Comparison of ENCODE assay signal across 8 mouse cellular contexts in genomic region chr5:130029142-130029897, GRCm38 (mm10). TPM values are rescaled to one million over a fixed set of nuclear protein-coding genes. Genes with fewer than 3 reads are reported as not detected.
A peak's percentile ranks its signal among the peaks of the same experiment; 100 is the strongest.
DNase-seq lines count a peak whose midpoint lies in the region; ATAC-seq and TF ChIP-seq lines count a peak whose summit lies in the region.

TSS of gene Asl (minus strand) at chr5:130029247.
TSS of gene Crcp (plus strand) at chr5:130029290.

- 0 out of 2 replicates have a peak, but pooled peaks cover 6% of the 10 kb centered on the region for H3K4me1 ChIP-seq in lung, embryonic 15.5 days
- H3K4me1 ChIP-seq in olfactory bulb, adult 2 months (ENCODE audit: control insufficient read depth, insufficient read depth, low read length): peaks cover 5% of the 10 kb centered on the region; the same call in 1 of the 2 replicates
- H3K4me1 ChIP-seq in thymus, adult 2 months (replicated peaks; ENCODE audit: control insufficient read depth, insufficient read depth, low read length): peaks cover 2% of the 10 kb centered on the region

- H3K4me3 ChIP-seq in lung, embryonic 15.5 days: peak within 1 kb of the TSS; percentile 90
- peak within 1 kb of the TSS; percentile 64 for H3K4me3 ChIP-seq in olfactory bulb, adult 2 months (ENCODE audit: insufficient read depth, low read depth, low read length)
- peak within 1 kb of the TSS; percentile 90 for H3K4me3 ChIP-seq in thymus, adult 2 months (ENCODE audit: control insufficient read depth, insufficient read depth, low read length)

- peak within 1 kb of the TSS; percentile 82 for H3K4me2 ChIP-seq in lung, embryonic 15.5 days

- H3K27me3 ChIP-seq in lung, embryonic 15.5 days: 0 out of 2 replicates have a peak, but pooled peaks cover 2% of the 10 kb centered on the region
- no peaks in the 10 kb centered on the region for H3K27me3 ChIP-seq in thymus, adult 2 months (ENCODE audit: control insufficient read depth, insufficient read depth, low read length)

- peak within 1 kb of the TSS; percentile 87 for H3K9ac ChIP-seq in lung, embryonic 15.5 days

- TF ChIP-seq CTCF in olfactory bulb, adult 2 months (IDR thresholded peaks at IDR 0.05; ENCODE audit: insufficient read depth, low read depth, low read length): no peak
- TF ChIP-seq CTCF in thymus, adult 2 months (IDR thresholded peaks at IDR 0.05; ENCODE audit: borderline replicate concordance, control insufficient read depth, extremely low read depth, insufficient read depth, low read length, poor library complexity): no peak

- H3K27ac ChIP-seq in lung, embryonic 15.5 days: peak within 1 kb of the TSS; percentile 97
- peak within 1 kb of the TSS; percentile 73 for H3K27ac ChIP-seq in olfactory bulb, adult 2 months (ENCODE audit: insufficient read depth, low read depth, low read length)
- peak within 1 kb of the TSS; percentile 52 for H3K27ac ChIP-seq in thymus, adult 2 months (ENCODE audit: control insufficient read depth, insufficient read depth, low read length)

- peak; percentile 80 for DNase-seq in Muller cell, postnatal 12 days (ENCODE audit: inconsistent ontology term)
- DNase-seq in cerebellum, adult 9-10 months: peak; percentile 85
- DNase-seq in layer of hippocampus, adult 9-10 months (ENCODE audit: low spot score): peak; percentile 71
- DNase-seq in thymus, adult 2 months: peak; percentile 90

- ATAC-seq in frontal cortex, adult (ENCODE audit: low TSS enrichment): peak; percentile 96
- peak; percentile 69 to 88 for ATAC-seq in hematopoietic stem cell, adult 5-6 weeks (replicated peaks in 1 of 2; ENCODE audit: insufficient read depth in 1 of 2, low FRiP score in 2 of 2, low TSS enrichment in 1 of 2, low read depth in 1 of 2, poor library complexity in 2 of 2, severe bottlenecking in 2 of 2)
- peak; percentile 88 for ATAC-seq in lung, embryonic 15.5 days (ENCODE audit: borderline replicate concordance, extremely low read depth, low FRiP score, low TSS enrichment)

- no peaks in the 10 kb centered on the region for H3K9me3 ChIP-seq in lung, embryonic 15.5 days

- TF ChIP-seq POLR2A in olfactory bulb, adult 2 months (IDR thresholded peaks at IDR 0.05; ENCODE audit: insufficient read depth, low read depth, low read length): peak; percentile 80
- TF ChIP-seq POLR2A in thymus, adult 2 months (IDR thresholded peaks at IDR 0.05; ENCODE audit: control insufficient read depth, extremely low read depth, insufficient read depth, low read length, poor library complexity): peak; percentile 53; the same call in 1 of the 2 replicates

- no peaks in the 10 kb centered on the region for H3K36me3 ChIP-seq in lung, embryonic 15.5 days
- no peaks in the 10 kb centered on the region for H3K36me3 ChIP-seq in thymus, adult 2 months (ENCODE audit: control insufficient read depth, insufficient read depth, low read length)

- 2% methylated on average over 51 of the region's 51 CpGs for WGBS in lung, embryonic 15.5 days
- 2% methylated on average over 51 of the region's 51 CpGs for WGBS in olfactory bulb, adult 2 months
- WGBS in thymus, adult 2 months: 2% methylated on average over 51 of the region's 51 CpGs

RNA-seq across cellular contexts. Expression of gene Asl, which starts in this region (rescaled TPM):
- 27.1 and 29.8 TPM in 2 replicates for total RNA-seq in hematopoietic stem cell, adult 5-6 weeks (2017)
- 25.8 and 30.9 TPM in 2 replicates for polyA plus RNA-seq in lung, embryonic 15.5 days (2015; fragmentation: Nextera tagmentation; extraction: Ambion mirVana)
- polyA plus RNA-seq in olfactory bulb, adult 2 months (2012; ENCODE audit: insufficient read depth, insufficient read length, low replicate concordance, missing spikeins): not detected in 2 replicates
- 33.0 and 40.4 TPM in 2 replicates for polyA plus RNA-seq in thymus, adult 2 months (2012; rRNA removed)

RNA-seq across cellular contexts. Expression of gene Crcp, which starts in this region (rescaled TPM):
- 38.3 and 49.5 TPM in 2 replicates for total RNA-seq in hematopoietic stem cell, adult 5-6 weeks (2017)
- 39.1 and 40.1 TPM in 2 replicates for polyA plus RNA-seq in lung, embryonic 15.5 days (2015; fragmentation: Nextera tagmentation; extraction: Ambion mirVana)
- polyA plus RNA-seq in olfactory bulb, adult 2 months (2012; ENCODE audit: insufficient read depth, insufficient read length, low replicate concordance, missing spikeins): not detected in 2 replicates
- polyA plus RNA-seq in thymus, adult 2 months (2012; rRNA removed): 17.0 and 17.5 TPM in 2 replicates

Comparison
In these comparisons a context has a peak if more than half of its experiments do, and no peak if none do; other contexts are left out.
1. Peak in every context shown above with its lines: DNase-seq, ATAC-seq, H3K4me3 ChIP-seq and H3K27ac ChIP-seq.